Mouse (Mus musculus) cerebellum, adult 9-10 months (tissue): ENCODE results near the gene Slc7a1.
A peak's percentile ranks its signal among the peaks of the same experiment; 100 is the strongest.
"Not testable (repeated sequence)": the region's sequence is repeated elsewhere in the genome, so short reads cannot be mapped to it uniquely, and the experiment has no call there.

Experiments
- DNase-seq: peaks from one replicate; pipeline ENCODE4 v3.0.0; 2022

The Slc7a1 gene

GRCm38 (mm10) chr5:148366455-148366854 is 33.2 kb downstream of the Slc7a1 start:
- DNase-seq, result no peak

DNA sequence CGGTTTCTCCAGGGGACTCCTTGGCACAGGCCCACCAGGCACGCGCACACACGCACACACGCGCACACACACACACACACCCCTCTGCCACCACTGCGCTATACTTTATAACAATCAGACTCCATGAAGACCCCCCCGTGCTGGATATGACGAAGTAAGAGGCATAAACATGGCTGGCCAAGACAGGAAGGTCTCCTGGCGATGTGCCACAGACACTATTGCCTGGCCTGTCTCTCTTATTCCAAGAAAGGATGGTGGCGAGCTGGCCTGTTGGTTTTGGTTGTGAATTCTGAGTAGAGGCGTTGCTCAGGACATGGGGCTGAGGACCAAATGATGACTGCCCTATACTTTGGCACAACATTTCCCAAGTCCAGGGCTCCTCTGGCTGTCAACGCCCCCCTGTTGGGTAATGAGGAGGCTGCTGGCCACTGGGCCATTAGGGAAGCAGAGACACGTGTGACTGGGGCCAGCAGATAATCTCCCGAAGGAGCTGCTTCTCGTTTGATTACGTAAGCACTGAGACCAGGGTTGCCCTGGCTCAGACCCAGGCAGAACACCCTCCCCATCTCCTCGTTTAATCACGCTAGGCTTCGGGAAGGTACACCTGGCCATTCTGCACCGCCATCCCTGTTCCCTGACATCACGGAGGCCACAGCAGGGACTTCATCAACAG is 36.1 kb downstream of the Slc7a1 start:
- DNase-seq, result no peak

- no peak for DNase-seq
Measured at GRCm38 (mm10) chr5:148362296-148362695, 37.4 kb downstream of the Slc7a1 start.

- no peak for DNase-seq
Measured at GRCm38 (mm10) chr5:148361759-148362010, 38.0 kb downstream of the Slc7a1 start.

DNA sequence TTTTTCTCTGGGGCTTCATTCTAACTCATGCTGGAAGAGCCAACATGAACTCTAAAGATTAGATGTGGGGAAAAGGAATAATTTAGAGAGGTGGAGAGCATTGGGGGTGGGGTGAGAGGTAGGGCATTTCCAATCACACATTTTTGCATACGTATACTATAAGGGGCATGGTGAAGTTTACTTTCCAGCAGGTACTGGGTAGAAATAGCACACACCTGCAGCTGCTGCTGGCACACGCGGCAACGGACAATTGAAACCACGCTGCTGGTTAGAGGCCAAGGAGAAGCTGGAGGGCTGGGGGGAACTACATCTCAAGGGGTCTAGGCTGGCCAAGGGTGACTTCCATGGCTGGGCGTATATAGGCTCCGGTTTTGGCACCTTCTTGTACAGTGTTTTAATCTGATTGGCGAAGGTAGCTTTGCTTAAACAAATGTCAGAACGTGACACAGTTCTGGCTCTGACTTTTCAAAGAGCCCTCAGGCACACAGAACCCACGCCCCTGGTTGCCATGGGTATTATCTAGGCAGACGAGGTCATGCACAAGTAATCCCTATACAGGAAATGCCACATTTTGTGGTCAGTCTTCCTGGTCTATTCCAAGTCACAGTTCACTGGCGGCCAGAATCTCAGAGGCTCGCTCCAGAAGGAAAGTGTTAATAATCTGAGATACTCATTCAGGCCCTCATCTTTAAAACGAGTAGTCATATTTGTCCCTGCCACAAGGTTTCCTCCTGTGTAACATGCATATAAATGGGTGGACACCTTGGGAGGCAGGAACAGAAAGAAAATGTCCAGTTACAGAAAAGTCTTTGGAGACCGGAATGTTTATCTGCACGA is 38.6 kb downstream of the Slc7a1 start:
- no peak for DNase-seq

DNA sequence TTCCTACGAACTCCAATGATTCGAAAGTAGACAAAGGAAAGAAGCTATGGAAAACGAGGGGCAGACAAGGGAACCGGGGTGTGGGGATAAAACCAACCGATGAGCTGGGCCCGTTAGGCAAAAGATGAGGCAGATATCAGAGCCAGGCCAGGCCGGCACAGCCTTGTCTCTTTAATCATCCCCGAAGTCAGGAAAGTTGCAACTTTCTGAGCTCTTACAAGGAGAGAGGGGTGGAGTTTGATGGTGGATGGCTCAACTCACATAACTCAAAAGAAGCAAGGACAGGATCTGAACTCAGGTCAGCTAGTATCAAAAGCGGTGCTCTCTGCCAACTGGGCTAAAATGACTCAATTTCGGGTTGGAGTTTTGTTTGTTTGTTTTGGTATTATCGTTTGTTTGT is 40.6 kb downstream of the Slc7a1 start:
- no peak for DNase-seq

DNA sequence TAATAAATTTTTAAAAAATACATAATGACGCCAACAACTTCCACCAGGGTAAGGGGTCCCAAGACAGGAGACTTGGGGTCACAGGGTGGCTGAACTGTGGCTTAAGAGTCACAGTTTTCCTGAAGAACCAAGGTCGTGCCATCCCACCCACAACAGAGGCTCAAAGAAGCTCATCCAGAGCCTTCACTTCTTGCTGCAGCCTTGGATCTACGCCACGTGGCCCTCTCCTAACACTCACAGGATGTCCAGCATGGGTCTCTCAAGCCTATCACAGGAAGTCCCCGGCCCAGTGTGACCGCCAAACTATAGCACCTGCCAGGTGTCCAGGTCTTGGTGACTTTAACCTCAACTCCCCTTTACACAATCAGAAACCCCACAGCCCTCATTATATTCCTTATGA is 42.5 kb downstream of the Slc7a1 start:
- no peak for DNase-seq

DNA sequence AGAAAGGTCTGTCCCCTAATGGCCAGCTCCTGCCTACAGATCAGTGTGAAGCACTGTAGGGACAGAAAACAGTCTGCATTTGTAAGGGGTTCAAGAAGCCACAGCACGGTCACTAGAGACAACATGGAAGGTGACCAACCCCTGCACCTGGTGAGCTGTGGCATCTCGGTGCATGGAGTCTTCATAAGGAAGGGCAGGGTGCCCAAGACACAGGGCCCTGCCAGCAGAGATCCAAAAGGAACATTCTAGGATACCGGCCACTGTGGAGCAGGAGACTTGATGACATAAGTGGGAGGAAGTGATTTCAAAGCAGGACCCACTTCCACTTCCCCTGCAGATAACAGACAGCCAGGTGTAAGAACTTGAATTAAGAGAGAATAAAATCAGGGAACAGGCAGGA is 43.9 kb downstream of the Slc7a1 start:
- DNase-seq, result no peak

- no peak for DNase-seq
Measured at GRCm38 (mm10) chr5:148354536-148354935, 45.2 kb downstream of the Slc7a1 start.

DNA sequence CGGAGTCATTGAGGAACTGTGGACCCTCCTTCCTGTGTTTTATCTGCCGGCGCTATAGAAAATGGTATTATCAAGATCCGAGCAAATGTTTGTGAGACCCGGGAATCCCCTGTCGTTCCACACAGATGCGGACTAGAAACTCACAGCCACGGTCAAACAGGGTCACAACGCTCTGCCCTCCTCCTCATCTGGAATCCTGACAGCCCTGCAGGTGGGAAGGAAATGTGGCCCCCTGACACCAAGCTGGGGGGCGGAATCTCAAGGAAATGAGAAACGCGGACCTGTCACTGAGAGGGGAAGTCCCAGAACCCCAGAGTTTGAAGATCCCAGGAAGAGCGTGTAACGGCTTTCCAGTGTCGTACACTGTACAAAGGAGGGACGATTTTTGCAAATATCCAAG is 46.3 kb downstream of the Slc7a1 start:
- DNase-seq, result no peak

GRCm38 (mm10) chr5:148349327-148350011 is 50.2 kb downstream of the Slc7a1 start:
- no peak for DNase-seq

GRCm38 (mm10) chr5:148348153-148348552 is 51.6 kb downstream of the Slc7a1 start:
- DNase-seq, result no peak

- DNase-seq, result no peak
Measured at GRCm38 (mm10) chr5:148346543-148346942, 53.2 kb downstream of the Slc7a1 start.

GRCm38 (mm10) chr5:148344374-148344773 is 55.3 kb downstream of the Slc7a1 start:
- no peak for DNase-seq

- DNase-seq, result no peak
Measured at GRCm38 (mm10) chr5:148342061-148342741, 57.5 kb downstream of the Slc7a1 start.

- no peak for DNase-seq
Measured at GRCm38 (mm10) chr5:148339126-148339525, 60.6 kb downstream of the Slc7a1 start.

GRCm38 (mm10) chr5:148332622-148332974 is 67.1 kb downstream of the Slc7a1 start:
- peak; percentile 81 for DNase-seq

- no peak for DNase-seq
Measured at GRCm38 (mm10) chr5:148331926-148332621, 67.6 kb downstream of the Slc7a1 start.

GRCm38 (mm10) chr5:148331229-148331776 is 68.4 kb downstream of the Slc7a1 start:
- DNase-seq, result no peak

- DNase-seq, result no peak
Measured at GRCm38 (mm10) chr5:148328982-148329381, 70.7 kb downstream of the Slc7a1 start.

DNA sequence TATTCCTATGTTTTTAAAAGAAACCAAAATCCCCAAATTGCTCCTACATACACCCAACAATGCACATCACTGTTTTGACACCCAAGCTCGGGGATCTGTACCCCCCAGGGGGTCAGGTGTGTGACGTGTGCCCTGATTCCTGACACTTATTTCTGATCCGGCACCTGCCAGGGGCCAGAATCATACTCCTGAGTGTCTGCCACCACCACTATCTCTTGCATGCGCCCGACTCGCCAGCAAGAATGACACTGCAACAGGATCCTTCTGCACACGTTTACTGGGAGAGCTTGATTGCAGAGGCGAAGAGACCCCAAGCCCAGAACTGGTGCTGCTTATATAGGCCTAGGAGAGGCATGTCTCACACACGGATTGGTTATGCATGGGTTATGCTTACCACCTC is 73.4 kb downstream of the Slc7a1 start:
- DNase-seq, result not testable (repeated sequence)

DNA sequence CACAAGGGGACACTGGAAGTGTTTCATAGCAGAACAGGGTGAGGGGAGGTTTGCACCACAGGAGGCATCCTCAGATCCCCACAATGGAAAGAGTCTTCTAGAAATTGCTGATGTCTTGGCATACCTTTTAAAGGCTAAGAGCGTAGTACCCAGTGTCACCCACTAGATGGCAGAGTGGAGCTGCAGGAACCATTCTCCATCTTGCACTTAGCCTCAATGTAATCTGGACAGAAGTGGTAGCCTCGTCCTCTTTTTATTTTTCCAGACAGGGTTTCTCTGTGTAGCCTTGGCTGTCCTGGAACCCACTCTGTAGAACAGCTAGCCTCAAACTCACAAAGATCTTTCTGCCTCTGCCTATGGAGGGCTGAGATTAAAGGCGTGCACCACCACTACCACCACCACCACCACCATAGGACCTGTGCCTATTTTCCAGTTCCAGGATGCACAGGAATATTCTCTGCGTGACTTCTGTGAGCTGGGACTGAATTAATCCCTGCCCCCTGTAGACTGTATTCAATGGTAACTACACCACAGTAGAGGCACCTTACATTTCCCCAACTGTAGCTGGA is 74.3 kb downstream of the Slc7a1 start:
- peak; percentile 54 for DNase-seq
